9 mouse cellular contexts compared by ENCODE assay signal in the genomic region with DNA sequence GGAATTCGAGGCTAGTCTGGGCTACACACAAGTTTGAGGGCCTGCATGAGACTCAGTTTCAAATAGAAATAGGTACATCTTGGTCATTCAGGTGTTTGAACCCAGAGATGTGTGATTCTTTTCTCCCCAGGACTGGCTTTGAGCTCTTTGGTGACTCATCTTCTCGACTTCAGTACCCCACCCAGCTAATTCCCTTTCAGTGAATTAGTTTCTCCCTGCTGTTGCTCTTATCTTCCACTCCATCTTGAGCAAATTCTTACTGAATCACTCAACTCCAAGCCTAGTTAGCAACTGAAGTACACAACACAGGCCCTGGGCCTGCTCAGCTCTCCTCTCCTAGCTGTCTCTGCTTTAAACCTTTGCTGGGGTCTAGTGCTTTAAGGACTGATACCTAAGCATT. TPM values are rescaled to one million over a fixed set of nuclear protein-coding genes. Genes with fewer than 3 reads are reported as not detected.
DNase-seq lines count a peak whose midpoint lies in the region; ATAC-seq lines count a peak whose summit lies in the region.
"Had no signal": no experiment of that assay in that cellular context is flagged by ENCODE, and none has a peak within 500 bp of the region (broad histone marks: within the 10 kb centered on the region; RNA-seq: fewer than 3 reads in every experiment).

No protein-coding gene starts in this region.

- no peak for ATAC-seq in heart, embryonic 14.5 days (ENCODE audit: insufficient number of reproducible peaks, insufficient read depth, low FRiP score, low read depth)
- ATAC-seq in hindbrain, embryonic 12.5 days (ENCODE audit: low FRiP score), result no peak
- no peak for ATAC-seq in midbrain, embryonic 12.5 days (ENCODE audit: low FRiP score, low read depth)

- H3K27ac ChIP-seq in heart, embryonic 14.5 days (replicated peaks in 1 of 2; ENCODE audit: control insufficient read depth in 1 of 2, insufficient read depth in 1 of 2, low read depth in 2 of 2, low read length in 2 of 2), result no peak overlapping the region
- no peak overlapping the region for H3K27ac ChIP-seq in hindbrain, embryonic 12.5 days
- H3K27ac ChIP-seq in midbrain, embryonic 12.5 days (replicated peaks), result no peak overlapping the region

- H3K4me1 ChIP-seq in heart, embryonic 14.5 days (ENCODE audit: control insufficient read depth in 2 of 2, insufficient read depth in 2 of 2, low read length in 2 of 2), result peaks cover 8 to 20% of the 10 kb centered on the region in 2 experiments
- H3K4me1 ChIP-seq in hindbrain, embryonic 12.5 days, result peaks cover 15% of the 10 kb centered on the region
- H3K4me1 ChIP-seq in midbrain, embryonic 12.5 days, result peaks cover 18% of the 10 kb centered on the region

- peaks cover 26% of the 10 kb centered on the region for H3K36me3 ChIP-seq in heart, embryonic 14.5 days (ENCODE audit: control insufficient read depth, insufficient read depth, low read length)
- H3K36me3 ChIP-seq in hindbrain, embryonic 12.5 days, result peaks cover 23% of the 10 kb centered on the region
- peaks cover 27% of the 10 kb centered on the region for H3K36me3 ChIP-seq in midbrain, embryonic 12.5 days

- peak overlapping the region; percentile 89 for H3K9ac ChIP-seq in heart, embryonic 14.5 days (ENCODE audit: low read length)
- H3K9ac ChIP-seq in hindbrain, embryonic 12.5 days, result 0 out of 2 replicates have a peak overlapping the region, but pooled peaks have one; percentile 32
- no peak overlapping the region for H3K9ac ChIP-seq in midbrain, embryonic 12.5 days (replicated peaks)

- intact Hi-C loops in heart, postnatal 25 days (cut with DNase I), result no loop called here
- intact Hi-C loops in left cerebral cortex, postnatal 10 days (cut with DNase I), result no loop called here

- peak overlapping the region; percentile 94 for H3K4me2 ChIP-seq in heart, embryonic 14.5 days (ENCODE audit: low read length)
- peak overlapping the region; percentile 91 for H3K4me2 ChIP-seq in hindbrain, embryonic 12.5 days (replicated peaks)
- H3K4me2 ChIP-seq in midbrain, embryonic 12.5 days (replicated peaks), result peak overlapping the region; percentile 97

- no peak for DNase-seq in heart, postnatal 25 days (ENCODE audit: low spot score)
- peak; percentile 60 for DNase-seq in NIH3T3 (ENCODE audit: low read depth)
- DNase-seq in embryo, embryonic 10.5 days (ENCODE audit: low spot score), result no peak
- DNase-seq in adrenal gland, postnatal 14 days, result no peak
- DNase-seq in left cerebral cortex, postnatal 10 days (ENCODE audit: extremely low spot score in 1 of 2, low spot score in 2 of 2), result no peak
- DNase-seq: thymus, adult 2 months had no signal

- WGBS in heart, embryonic 14.5 days, result 65% methylated on average over 2 of the region's 2 CpGs
- WGBS in hindbrain, embryonic 12.5 days, result 69% methylated on average over 2 of the region's 2 CpGs
- WGBS in midbrain, embryonic 12.5 days, result 71% methylated on average over 2 of the region's 2 CpGs

- H3K4me3 ChIP-seq in heart, embryonic 14.5 days (ENCODE audit: control insufficient read depth in 1 of 2, insufficient read depth in 1 of 2, low read depth in 1 of 2, low read length in 2 of 2), result peak overlapping the region in 1 of 2 experiments; percentile 87; a peak in 2 of 4 replicates
- H3K4me3 ChIP-seq in hindbrain, embryonic 12.5 days, result peak overlapping the region; percentile 93
- peak overlapping the region; percentile 92; the same call in 1 of the 2 replicates for H3K4me3 ChIP-seq in midbrain, embryonic 12.5 days

- H3K9me3 ChIP-seq in heart, embryonic 14.5 days (ENCODE audit: control insufficient read depth, low read length), result no peaks in the 10 kb centered on the region
- H3K9me3 ChIP-seq in hindbrain, embryonic 12.5 days (replicated peaks), result no peaks in the 10 kb centered on the region
- no peaks in the 10 kb centered on the region for H3K9me3 ChIP-seq in midbrain, embryonic 12.5 days

- H3K27me3 ChIP-seq in heart, embryonic 14.5 days (ENCODE audit: control insufficient read depth, insufficient read depth, low read length), result no peaks in the 10 kb centered on the region
- peaks cover 4% of the 10 kb centered on the region; the same call in 1 of the 2 replicates for H3K27me3 ChIP-seq in hindbrain, embryonic 12.5 days
- 0 out of 2 replicates have a peak, but pooled peaks cover 5% of the 10 kb centered on the region for H3K27me3 ChIP-seq in midbrain, embryonic 12.5 days

RNA-seq across cellular contexts. Expression of gene Ddx39, which starts 1.6 kb away (rescaled TPM):
- polyA plus RNA-seq in heart, embryonic 14.5 days (2014; fragmentation: Nextera tagmentation; extraction: Ambion mirVana), result 114 and 119 TPM in 2 replicates
- total RNA-seq in heart, postnatal 25 days (2021), result 10 to 100 TPM; 20.0 to 21.6 TPM
- polyA plus RNA-seq in hindbrain, embryonic 12.5 days (2016; fragmentation: Nextera tagmentation; extraction: Ambion mirVana), result 119 and 135 TPM in 2 replicates
- polyA plus RNA-seq in midbrain, embryonic 12.5 days (2016; fragmentation: Nextera tagmentation; extraction: Ambion mirVana), result 184 and 186 TPM in 2 replicates
- 31.2 and 32.9 TPM in 2 replicates for total RNA-seq in adrenal gland, postnatal 14 days (2021)
- 10 to 100 TPM; 24.4 to 25.2 TPM for total RNA-seq in left cerebral cortex, postnatal 10 days (2021)

RNA-seq across cellular contexts. Expression of gene Pkn1, which starts 17.6 kb away (rescaled TPM):
- polyA plus RNA-seq in heart, embryonic 14.5 days (2014; fragmentation: Nextera tagmentation; extraction: Ambion mirVana), result 19.5 and 22.7 TPM in 2 replicates
- 10 to 100 TPM; 58.6 to 58.8 TPM for total RNA-seq in heart, postnatal 25 days (2021)
- polyA plus RNA-seq in hindbrain, embryonic 12.5 days (2016; fragmentation: Nextera tagmentation; extraction: Ambion mirVana), result 34.6 and 38.3 TPM in 2 replicates
- polyA plus RNA-seq in midbrain, embryonic 12.5 days (2016; fragmentation: Nextera tagmentation; extraction: Ambion mirVana), result 35.3 and 35.4 TPM in 2 replicates
- total RNA-seq in adrenal gland, postnatal 14 days (2021), result 125 and 151 TPM in 2 replicates
- total RNA-seq in left cerebral cortex, postnatal 10 days (2021), result 10 to 100 TPM; 73.1 to 75.9 TPM

RNA-seq across cellular contexts. Expression of gene Adgre5, which starts 24.6 kb away (rescaled TPM):
- 35.6 and 35.9 TPM in 2 replicates for polyA plus RNA-seq in heart, embryonic 14.5 days (2014; fragmentation: Nextera tagmentation; extraction: Ambion mirVana)
- total RNA-seq in heart, postnatal 25 days (2021), result 10 to 100 TPM; 39.4 to 56.9 TPM
- polyA plus RNA-seq in hindbrain, embryonic 12.5 days (2016; fragmentation: Nextera tagmentation; extraction: Ambion mirVana), result 18.9 and 19.8 TPM in 2 replicates
- polyA plus RNA-seq in midbrain, embryonic 12.5 days (2016; fragmentation: Nextera tagmentation; extraction: Ambion mirVana), result 13.9 and 16.7 TPM in 2 replicates
- 47.5 and 49.0 TPM in 2 replicates for total RNA-seq in adrenal gland, postnatal 14 days (2021)
- 10 to 100 TPM; 11.4 to 11.7 TPM for total RNA-seq in left cerebral cortex, postnatal 10 days (2021)

RNA-seq across cellular contexts. Expression of gene Ptger1, which starts 50.1 kb away (rescaled TPM):
- polyA plus RNA-seq in heart, embryonic 14.5 days (2014; fragmentation: Nextera tagmentation; extraction: Ambion mirVana), result 0.42 and 0.58 TPM in 2 replicates
- total RNA-seq in heart, postnatal 25 days (2021), result under 1 TPM; 0.25 to 0.34 TPM
- polyA plus RNA-seq in hindbrain, embryonic 12.5 days (2016; fragmentation: Nextera tagmentation; extraction: Ambion mirVana), result 0.70 and 0.93 TPM in 2 replicates
- polyA plus RNA-seq in midbrain, embryonic 12.5 days (2016; fragmentation: Nextera tagmentation; extraction: Ambion mirVana), result 0.75 and 0.97 TPM in 2 replicates
- total RNA-seq in adrenal gland, postnatal 14 days (2021), result 0.98 and 1.4 TPM in 2 replicates
- total RNA-seq in left cerebral cortex, postnatal 10 days (2021), result under 1 TPM; 0.71 to 0.77 TPM
